Mouse (Mus musculus): ENCODE data around the gene Ttc37.

DNA sequence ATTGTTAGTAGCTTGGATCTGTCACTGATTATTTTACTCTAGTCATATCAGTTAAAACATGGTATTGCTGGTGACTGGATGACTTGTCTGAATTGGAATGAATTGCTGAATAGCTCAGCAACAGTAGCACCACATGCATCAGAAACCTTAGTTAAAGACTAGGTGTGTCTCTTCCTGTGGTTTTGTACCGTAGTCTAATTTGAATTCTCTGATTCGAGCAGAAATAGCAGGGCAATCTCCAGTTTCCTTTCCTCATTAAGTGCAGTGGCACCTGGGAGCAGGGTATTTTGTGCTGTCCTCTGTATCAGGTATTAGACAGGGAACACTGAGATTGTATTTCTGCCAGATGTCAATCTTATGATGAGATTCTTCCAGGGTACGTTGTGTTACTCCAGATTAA is 40.3 kb downstream of the Ttc37 start:
- TF ChIP-seq CTCF (IDR thresholded peaks at IDR 0.05; ENCODE audit: low read depth) (no peak), EP300 (IDR thresholded peaks at IDR 0.05; ENCODE audit: low read depth) (no peak)

Measured in heart, postnatal 0 days (tissue).